Mouse (Mus musculus) liver, adult 2 months (tissue): ENCODE results near the gene Rps9. TPM values are rescaled to one million over a fixed set of nuclear protein-coding genes. Genes with fewer than 3 reads are reported as not detected.
A peak's percentile ranks its signal among the peaks of the same experiment; 100 is the strongest.

Source experiments
- DNase-seq: peaks from one replicate; pipeline ENCODE4 v3.0.0-alpha.2; 2011; ENCODE audit warnings: low read depth, low spot score; ENCODE audit errors: extremely low read depth
- H3K27ac ChIP-seq: fragments of 200-500 bp; replicated peaks from 2 replicates; pipeline ENCODE4 v1.5.1; 2012; ENCODE audit warnings: low read depth, mild to moderate bottlenecking, control low read depth, inconsistent platforms, low read length; ENCODE audit not compliant: insufficient read depth
- H3K27me3 ChIP-seq: fragments of 200-500 bp; 2 replicates; pipeline ENCODE4 v1.6.1; 2012; ENCODE audit warnings: mild to moderate bottlenecking, moderate library complexity, low read length, inconsistent platforms; ENCODE audit not compliant: control insufficient read depth, insufficient read depth
- H3K36me3 ChIP-seq: fragments of 200-500 bp; 2 replicates; pipeline ENCODE4 v1.6.1; 2012; ENCODE audit warnings: low read length, inconsistent platforms; ENCODE audit not compliant: control insufficient read depth, insufficient read depth
- H3K4me1 ChIP-seq: fragments of 200-500 bp; 2 replicates; pipeline ENCODE4 v1.6.1; 2011; ENCODE audit warnings: low read length; ENCODE audit not compliant: control insufficient read depth, insufficient read depth
- H3K4me3 ChIP-seq: fragments of 200-500 bp; 2 replicates; pipeline ENCODE4 v1.5.1; 2011; ENCODE audit warnings: low read depth, mild to moderate bottlenecking, control low read depth, low read length, moderate library complexity; ENCODE audit not compliant: insufficient read depth
- H3K79me2 ChIP-seq: fragments of 200-500 bp; 2 replicates; pipeline ENCODE4 v1.6.1; 2012; ENCODE audit warnings: inconsistent platforms, mild to moderate bottlenecking, low read length, moderate library complexity; ENCODE audit not compliant: control insufficient read depth, insufficient read depth
- H3K9ac ChIP-seq: fragments of 200-500 bp; 2 replicates; pipeline ENCODE4 v1.6.1; 2012; ENCODE audit warnings: low read depth, mild to moderate bottlenecking, control low read depth, inconsistent platforms, low read length
- CTCF ChIP-seq: fragments of 200-500 bp; IDR thresholded peaks from 2 replicates; pipeline ENCODE4 v1.5.1; 2011; ENCODE audit warnings: low read depth, low read length, control low read depth
- POLR2A ChIP-seq: fragments of 200-500 bp; IDR thresholded peaks from 2 replicates; pipeline ENCODE4 v1.6.1; 2011; ENCODE audit warnings: low read length, control low read depth; ENCODE audit not compliant: insufficient read depth; ENCODE audit errors: extremely low read depth
- WGBS: fragments of 180-500 bp; shearing (Covaris S2); methylation state at CpG from one replicate; pipeline ENCODE4 v1.1.7; 2018; 5-methylcytosine and 5-hydroxymethylcytosine counted together
- polyA plus RNA-seq: library from polyadenylated mRNA; depleted of rRNA; stranded (reverse); fragments of >200 nt; gene quantifications from 2 replicates; pipeline ENCODE4 v1.2.3, GENCODE M21; 2012
- total RNA-seq: library from RNA; depleted of rRNA; stranded (reverse); fragments of >200 nt; gene quantifications from 2 replicates; pipeline ENCODE4 v1.2.3, GENCODE M21; 2014

Rps9 gene
- total and polyA plus RNA-seq, 2 experiments: 433 to 1,244 TPM

DNA sequence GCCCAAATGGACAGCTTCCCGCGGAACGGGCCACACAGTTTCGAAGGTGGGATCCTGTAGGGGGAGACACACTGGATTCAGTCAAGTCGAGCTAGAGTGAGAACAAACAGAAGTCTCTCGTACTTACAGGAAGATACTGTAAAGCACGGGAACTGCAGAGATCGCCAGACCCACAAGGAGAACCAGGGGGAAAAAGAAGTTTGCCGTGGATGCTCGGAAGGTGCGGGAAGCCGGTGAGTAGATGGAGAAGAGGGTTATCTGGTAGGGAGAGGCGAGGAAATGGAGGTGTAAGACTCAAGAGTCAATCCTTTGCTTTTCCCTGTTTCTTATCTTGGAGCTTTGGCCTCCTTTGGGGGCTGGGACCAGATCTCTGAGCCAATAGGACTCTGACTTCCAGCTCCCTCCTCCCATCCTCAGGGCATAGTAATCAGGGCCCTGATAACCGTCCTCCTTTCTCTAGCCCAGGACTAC, 36.8 kb upstream of the Rps9 start:
- H3K36me3 ChIP-seq: peaks cover 15% of the 10 kb centered on the region
- DNase-seq: no peak
- H3K4me1 ChIP-seq: peaks cover 9% of the 10 kb centered on the region
- no peak for TF ChIP-seq POLR2A
- no peak for TF ChIP-seq CTCF
- no peak overlapping the region for H3K4me3 ChIP-seq
- no peaks in the 10 kb centered on the region for H3K27me3 ChIP-seq
- WGBS: 70% methylated on average over 14 of the region's 14 CpGs
- no peak overlapping the region for H3K27ac ChIP-seq
- peaks cover 3% of the 10 kb centered on the region; the same call in 1 of the 2 replicates for H3K79me2 ChIP-seq
- no peak overlapping the region for H3K9ac ChIP-seq

DNA sequence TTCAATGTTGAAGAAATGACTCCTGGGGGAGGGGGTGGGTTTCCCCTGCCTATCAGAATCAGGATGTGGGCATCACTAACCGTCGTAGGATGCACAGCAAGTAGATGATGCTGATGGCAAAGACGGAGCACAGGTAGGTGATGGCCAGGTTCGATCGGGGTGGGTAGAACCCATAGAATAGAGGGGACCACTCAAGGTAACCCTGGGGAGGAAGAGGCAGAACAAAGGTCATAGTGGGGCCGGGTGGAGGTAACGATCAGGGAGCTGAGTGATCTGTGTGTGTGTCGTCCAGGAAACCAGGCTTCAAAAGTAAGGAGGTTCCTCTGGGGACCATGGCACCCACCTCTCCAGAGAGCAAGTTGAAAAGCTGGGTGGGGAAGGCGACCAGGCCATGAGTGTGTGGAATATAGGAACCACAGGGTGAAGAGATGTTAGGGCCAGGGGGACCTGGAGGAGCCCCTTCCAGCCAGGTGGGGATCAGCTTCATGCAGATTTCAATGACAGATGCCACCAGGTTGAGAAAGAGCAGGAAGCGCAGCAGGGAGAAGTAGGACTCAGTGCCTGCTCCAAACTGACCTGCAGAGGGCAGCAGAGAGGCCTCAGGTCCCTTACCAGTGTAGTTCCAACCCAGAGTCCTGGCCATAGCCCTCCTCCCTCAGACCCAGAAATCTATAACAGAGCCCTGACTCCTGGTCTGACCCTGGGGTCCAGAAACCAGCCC, 29.1 kb upstream of the Rps9 start:
- TF ChIP-seq CTCF (peak; percentile 98), POLR2A (no peak)
- Histone ChIP-seq H3K27me3 (no peaks in the 10 kb centered on the region), H3K4me3 (no peak overlapping the region), H3K79me2 (no peaks in the 10 kb centered on the region), H3K27ac (no peak overlapping the region), H3K9ac (no peak overlapping the region), H3K36me3 (no peaks in the 10 kb centered on the region), H3K4me1 (no peaks in the 10 kb centered on the region)
- WGBS: 70% methylated on average over 10 of the region's 10 CpGs
- DNase-seq: peak; percentile 42

DNA sequence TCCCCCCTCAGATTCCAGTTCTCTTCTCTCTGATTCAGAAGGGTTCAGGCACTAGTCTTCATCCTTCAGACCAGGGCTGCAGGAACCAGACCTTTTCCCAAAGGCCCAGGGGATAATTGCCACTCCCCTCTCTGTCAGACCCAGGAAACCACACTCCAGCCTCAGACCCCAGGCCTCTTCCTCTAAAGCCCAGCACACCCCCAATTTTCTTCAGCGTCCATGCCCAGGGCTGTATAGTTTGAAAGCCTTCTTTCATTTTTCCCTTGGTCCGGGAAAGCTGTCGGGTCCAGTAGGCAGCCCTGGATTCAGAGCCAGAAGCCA, 28.6 kb upstream of the Rps9 start:
- no peaks in the 10 kb centered on the region for H3K79me2 ChIP-seq
- DNase-seq: no peak
- no peak overlapping the region for H3K9ac ChIP-seq
- no peak overlapping the region for H3K4me3 ChIP-seq
- TF ChIP-seq POLR2A: no peak
- TF ChIP-seq CTCF: no peak
- no peak overlapping the region for H3K27ac ChIP-seq
- no peaks in the 10 kb centered on the region for H3K27me3 ChIP-seq
- 97% methylated on average over 3 of the region's 3 CpGs for WGBS
- H3K4me1 ChIP-seq: no peaks in the 10 kb centered on the region
- H3K36me3 ChIP-seq: no peaks in the 10 kb centered on the region

DNA sequence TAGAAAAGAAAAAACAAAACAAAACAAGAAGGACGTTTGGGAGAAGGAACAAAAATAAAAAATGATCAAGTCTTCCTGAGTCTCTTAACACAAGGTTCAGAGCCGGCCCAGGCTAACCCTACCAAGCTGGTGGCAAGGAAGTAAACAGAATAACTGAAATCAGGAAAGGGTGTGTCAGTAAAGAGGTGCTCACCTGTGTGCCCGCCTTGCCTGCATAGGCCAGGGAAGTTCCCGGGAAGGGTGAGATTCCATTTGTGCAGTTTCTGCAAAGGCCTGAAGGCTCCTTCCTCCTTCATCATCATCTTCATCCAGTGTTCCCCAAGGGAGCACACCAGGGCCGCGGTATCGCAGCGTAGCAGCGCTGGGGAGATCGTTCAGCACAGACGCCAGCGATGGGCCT, 27.4 kb upstream of the Rps9 start:
- Histone ChIP-seq H3K36me3 (no peaks in the 10 kb centered on the region), H3K27ac (no peak overlapping the region), H3K4me3 (no peak overlapping the region), H3K4me1 (no peaks in the 10 kb centered on the region), H3K79me2 (no peaks in the 10 kb centered on the region), H3K27me3 (no peaks in the 10 kb centered on the region), H3K9ac (no peak overlapping the region)
- 91% methylated on average over 12 of the region's 12 CpGs for WGBS
- no peak for TF ChIP-seq POLR2A
- no peak for TF ChIP-seq CTCF
- no peak for DNase-seq

GRCm38 (mm10) chr7:3677342-3677741, 26.5 kb upstream of the Rps9 start, which contains the start of gene Tmc4:
TSS of gene Tmc4 (minus strand) at chr7:3677553.
- no peaks in the 10 kb centered on the region for H3K27me3 ChIP-seq
- no peak within 1 kb of the TSS for H3K27ac ChIP-seq
- H3K4me1 ChIP-seq: no peaks in the 10 kb centered on the region
- no peak for TF ChIP-seq POLR2A
- no peak for TF ChIP-seq CTCF
- peaks cover 3% of the 10 kb centered on the region for H3K36me3 ChIP-seq
- WGBS: 62% methylated on average over 9 of the region's 9 CpGs
- no peak for DNase-seq
- H3K4me3 ChIP-seq: no peak within 1 kb of the TSS
- H3K79me2 ChIP-seq: no peaks in the 10 kb centered on the region
- no peak within 1 kb of the TSS for H3K9ac ChIP-seq

- no peak for TF ChIP-seq POLR2A
- no peak for TF ChIP-seq CTCF
- no peak for DNase-seq
- peaks cover 17% of the 10 kb centered on the region for H3K36me3 ChIP-seq
- H3K27ac ChIP-seq: no peak overlapping the region
- H3K9ac ChIP-seq: no peak overlapping the region
- WGBS: 95% methylated on average over 10 of the region's 10 CpGs
- H3K4me1 ChIP-seq: no peaks in the 10 kb centered on the region
- H3K79me2 ChIP-seq: no peaks in the 10 kb centered on the region
- H3K4me3 ChIP-seq: no peak overlapping the region
- no peaks in the 10 kb centered on the region for H3K27me3 ChIP-seq
Observed at GRCm38 (mm10) chr7:3683908-3684550, 19.8 kb upstream of the Rps9 start.
